Mouse (Mus musculus) liver, embryonic 12.5 days (tissue): ENCODE data around the gene Ldhal6b. TPM values are rescaled to one million over a fixed set of nuclear protein-coding genes. Genes with fewer than 3 reads are reported as not detected.
"Not testable (repeated sequence)": the region's sequence is repeated elsewhere in the genome, so short reads cannot be mapped to it uniquely, and the experiment has no call there.

Experiments used
- ATAC-seq: fragments of 200-750 bp; cut with Nextera tagmentation; 2 replicates; pipeline ENCODE4 v1.8.0; 2017; ENCODE audit warnings: moderate number of reproducible peaks, mild to moderate bottlenecking, moderate library complexity
- H3K27ac ChIP-seq: fragments of 300-500 bp; sonication (generic); 2 replicates; pipeline ENCODE4 v1.5.1; 2016; ENCODE audit warnings: mild to moderate bottlenecking
- H3K27me3 ChIP-seq: fragments of 300-500 bp; sonication (generic); replicated peaks from 2 replicates; pipeline ENCODE4 v1.6.1; 2016; ENCODE audit warnings: mild to moderate bottlenecking, moderate library complexity
- H3K36me3 ChIP-seq: fragments of 300-500 bp; sonication (generic); 2 replicates; pipeline ENCODE4 v1.6.1; 2016; ENCODE audit warnings: mild to moderate bottlenecking, moderate library complexity
- H3K4me1 ChIP-seq: fragments of 300-500 bp; sonication (generic); 2 replicates; pipeline ENCODE4 v1.6.1; 2016
- H3K4me2 ChIP-seq: fragments of 300-500 bp; sonication (generic); 2 replicates; pipeline ENCODE4 v1.6.1; 2016; ENCODE audit warnings: mild to moderate bottlenecking, moderate library complexity
- H3K4me3 ChIP-seq: fragments of 300-500 bp; sonication (generic); 2 replicates; pipeline ENCODE4 v1.5.1; 2016; ENCODE audit warnings: mild to moderate bottlenecking, moderate library complexity
- H3K9ac ChIP-seq: fragments of 300-500 bp; sonication (generic); 2 replicates; pipeline ENCODE4 v1.6.1; 2016; ENCODE audit warnings: mild to moderate bottlenecking, moderate library complexity
- H3K9me3 ChIP-seq: fragments of 300-500 bp; sonication (generic); replicated peaks from 2 replicates; pipeline ENCODE4 v1.6.1; 2016; ENCODE audit warnings: mild to moderate bottlenecking, moderate library complexity
- WGBS: fragments of 180-500 bp; shearing (Covaris S2); methylation state at CpG from one replicate; pipeline ENCODE4 v1.1.7; 2016; ENCODE audit not compliant: insufficient replicate concordance; 5-methylcytosine and 5-hydroxymethylcytosine counted together
- polyA plus RNA-seq: library from polyadenylated mRNA; unstranded; fragments of >200 nt; fragmentation: Nextera tagmentation; extraction: Ambion mirVana; gene quantifications from 2 replicates; pipeline ENCODE4 v1.2.1, GENCODE M21; 2016

Ldhal6b gene
- polyA plus RNA-seq = not detected in 2 replicates

DNA sequence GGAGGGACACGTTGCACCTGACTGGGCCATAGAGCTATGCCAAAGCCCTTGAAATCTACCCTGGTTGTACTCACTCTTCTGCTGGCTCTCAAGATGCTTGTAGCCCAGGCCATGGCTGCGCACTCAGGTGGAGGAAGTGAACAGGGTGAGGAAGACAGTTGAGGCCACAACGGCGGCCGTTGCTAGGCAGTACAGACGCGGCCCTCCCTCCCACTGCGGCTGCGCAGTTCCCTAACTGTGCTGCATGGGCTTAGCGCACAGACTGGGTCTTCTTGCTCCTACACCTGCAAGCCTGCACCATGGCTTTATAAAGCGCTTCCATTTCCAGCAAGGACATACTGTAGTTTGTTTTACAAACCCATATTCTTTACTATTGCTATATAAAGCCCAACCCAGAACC is at the start of gene Ldhal6b:
Gene Ldhal6b, minus strand, starts transcription at position 223 of the 400 bp plus-strand sequence.
- H3K36me3 ChIP-seq = peaks cover 37% of the 10 kb centered on the region
- H3K4me3 ChIP-seq = no peak within 1 kb of the TSS
- H3K9ac ChIP-seq = no peak within 1 kb of the TSS
- no peak for ATAC-seq
- no peak within 1 kb of the TSS for H3K27ac ChIP-seq
- H3K4me1 ChIP-seq = peaks cover 17% of the 10 kb centered on the region
- 88% methylated on average over 11 of the region's 11 CpGs for WGBS
- no peaks in the 10 kb centered on the region for H3K27me3 ChIP-seq
- no peaks in the 10 kb centered on the region for H3K9me3 ChIP-seq
- H3K4me2 ChIP-seq = no peak within 1 kb of the TSS

DNA sequence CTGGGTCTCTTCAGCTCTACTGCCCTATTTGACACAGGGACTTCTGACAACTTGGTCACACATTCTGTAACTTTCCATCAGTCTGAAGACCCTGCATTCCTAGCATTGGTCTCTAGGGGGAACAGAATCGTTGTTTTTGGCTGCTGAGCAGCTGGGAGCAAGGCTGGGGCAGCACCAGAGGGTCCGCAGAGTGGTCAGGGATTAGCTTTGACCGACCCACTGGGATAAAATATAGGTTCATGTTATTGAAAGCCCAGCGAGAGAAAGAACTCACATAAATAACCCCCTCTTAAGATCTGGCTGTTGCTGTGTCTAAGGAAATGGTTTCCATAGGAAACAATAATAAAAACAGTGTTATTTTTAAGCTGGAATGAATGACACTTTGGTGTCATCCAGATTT is 48.6 kb upstream of the Ldhal6b start:
- WGBS = 49% methylated on average over 4 of the region's 4 CpGs
- no peak overlapping the region for H3K4me2 ChIP-seq

GRCm38 (mm10) chr17:5466736-5467135 is 48.2 kb upstream of the Ldhal6b start:
- no peaks in the 10 kb centered on the region for H3K36me3 ChIP-seq
- H3K9me3 ChIP-seq = no peaks in the 10 kb centered on the region
- ATAC-seq = no peak
- 70% methylated on average over 8 of the region's 8 CpGs for WGBS
- H3K4me1 ChIP-seq = no peaks in the 10 kb centered on the region
- H3K27me3 ChIP-seq = peaks cover 18% of the 10 kb centered on the region
- H3K4me2 ChIP-seq = no peak overlapping the region
- H3K4me3 ChIP-seq = no peak overlapping the region
- no peak overlapping the region for H3K9ac ChIP-seq
- H3K27ac ChIP-seq = no peak overlapping the region

More for the DNA sequence above, 48.6 kb upstream of the Ldhal6b start:
- no peak for ATAC-seq
- H3K27ac ChIP-seq = no peak overlapping the region
- no peaks in the 10 kb centered on the region for H3K9me3 ChIP-seq
- no peak overlapping the region for H3K9ac ChIP-seq
- no peak overlapping the region for H3K4me3 ChIP-seq
- H3K36me3 ChIP-seq = no peaks in the 10 kb centered on the region
- H3K4me1 ChIP-seq = no peaks in the 10 kb centered on the region; the same call in 1 of the 2 replicates
- peaks cover 18% of the 10 kb centered on the region for H3K27me3 ChIP-seq

GRCm38 (mm10) chr17:5463912-5464311 is 45.3 kb upstream of the Ldhal6b start:
- no peaks in the 10 kb centered on the region for H3K9me3 ChIP-seq
- no peak for ATAC-seq
- WGBS = 65% methylated on average over 2 of the region's 2 CpGs

GRCm38 (mm10) chr17:5453657-5454056 is 35.1 kb upstream of the Ldhal6b start:
- no peak for ATAC-seq

More at GRCm38 (mm10) chr17:5463912-5464311, 45.3 kb upstream of the Ldhal6b start:
- H3K4me1 ChIP-seq = no peaks in the 10 kb centered on the region
- H3K4me3 ChIP-seq = no peak overlapping the region
- no peak overlapping the region for H3K4me2 ChIP-seq
- peaks cover 14% of the 10 kb centered on the region; the same call in 1 of the 2 replicates for H3K27me3 ChIP-seq
- no peak overlapping the region for H3K9ac ChIP-seq
- no peaks in the 10 kb centered on the region for H3K36me3 ChIP-seq
- no peak overlapping the region for H3K27ac ChIP-seq

GRCm38 (mm10) chr17:5443751-5444150 is 25.2 kb upstream of the Ldhal6b start:
- no peak overlapping the region for H3K4me3 ChIP-seq
- whole genome bisulfite sequencing = 52% methylated on average over 5 of the region's 5 CpGs
- H3K4me2 ChIP-seq = no peak overlapping the region
- H3K9ac ChIP-seq = no peak overlapping the region
- ATAC-seq = no peak
- no peak overlapping the region for H3K27ac ChIP-seq
- no peaks in the 10 kb centered on the region for H3K36me3 ChIP-seq
- peaks cover 15% of the 10 kb centered on the region for H3K4me1 ChIP-seq
- peaks cover 37% of the 10 kb centered on the region for H3K27me3 ChIP-seq
- no peaks in the 10 kb centered on the region for H3K9me3 ChIP-seq

More at GRCm38 (mm10) chr17:5453657-5454056, 35.1 kb upstream of the Ldhal6b start:
- no peak overlapping the region for H3K9ac ChIP-seq
- H3K27ac ChIP-seq = no peak overlapping the region
- no peaks in the 10 kb centered on the region for H3K36me3 ChIP-seq
- peaks cover 51% of the 10 kb centered on the region for H3K27me3 ChIP-seq
- WGBS = 58% methylated on average over 4 of the region's 4 CpGs
- no peaks in the 10 kb centered on the region for H3K4me1 ChIP-seq
- no peak overlapping the region for H3K4me3 ChIP-seq
- H3K4me2 ChIP-seq = no peak overlapping the region
- no peaks in the 10 kb centered on the region for H3K9me3 ChIP-seq

DNA sequence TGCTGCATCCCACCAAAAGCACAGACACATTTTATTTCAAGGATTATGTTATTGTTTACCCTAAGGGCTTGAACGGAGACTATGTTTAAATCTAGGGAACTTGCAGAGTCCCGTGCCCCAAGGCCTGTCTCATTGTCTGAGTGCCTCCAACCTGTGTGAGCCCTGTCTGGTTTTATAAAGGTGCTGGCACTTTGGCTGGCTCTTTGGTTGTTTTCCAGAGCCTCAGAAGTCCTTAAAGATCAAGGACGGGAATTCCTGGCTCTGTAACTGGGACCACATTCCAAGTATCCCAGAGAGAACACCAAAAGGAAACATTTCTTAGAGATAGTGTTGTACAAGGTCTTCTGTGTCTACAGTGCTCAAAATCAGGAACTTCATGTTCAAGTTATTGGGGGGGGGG is 24.7 kb upstream of the Ldhal6b start:
- no peaks in the 10 kb centered on the region for H3K9me3 ChIP-seq
- no peak for ATAC-seq
- H3K9ac ChIP-seq = no peak overlapping the region
- H3K4me1 ChIP-seq = peaks cover 17% of the 10 kb centered on the region
- no peak overlapping the region for H3K27ac ChIP-seq
- WGBS = 57% methylated on average over 3 of the region's 3 CpGs
- H3K27me3 ChIP-seq = peaks cover 32% of the 10 kb centered on the region
- H3K36me3 ChIP-seq = no peaks in the 10 kb centered on the region
- H3K4me2 ChIP-seq = no peak overlapping the region
- no peak overlapping the region for H3K4me3 ChIP-seq

- not testable (repeated sequence) for H3K4me3 ChIP-seq, H3K9me3 ChIP-seq, H3K4me2 ChIP-seq, ATAC-seq, H3K27ac ChIP-seq, H3K36me3 ChIP-seq, H3K9ac ChIP-seq
- peaks cover 28% of the 10 kb centered on the region for H3K27me3 ChIP-seq
- 61% methylated on average over 5 of the region's 5 CpGs for WGBS
- H3K4me1 ChIP-seq = peaks cover 17% of the 10 kb centered on the region
These were observed 23.8 kb upstream of the Ldhal6b start for GRCm38 (mm10) chr17:5442403-5442802.

GRCm38 (mm10) chr17:5440159-5440971 is 21.8 kb upstream of the Ldhal6b start, which contains the start of gene Tmem242:
TSS of gene Tmem242 (minus strand) at chr17:5440259.
- ATAC-seq = peak; percentile 84
- Histone ChIP-seq H3K27ac (peak within 1 kb of the TSS; percentile 75), H3K36me3 (peaks cover 5% of the 10 kb centered on the region; the same call in 1 of the 2 replicates)

DNA sequence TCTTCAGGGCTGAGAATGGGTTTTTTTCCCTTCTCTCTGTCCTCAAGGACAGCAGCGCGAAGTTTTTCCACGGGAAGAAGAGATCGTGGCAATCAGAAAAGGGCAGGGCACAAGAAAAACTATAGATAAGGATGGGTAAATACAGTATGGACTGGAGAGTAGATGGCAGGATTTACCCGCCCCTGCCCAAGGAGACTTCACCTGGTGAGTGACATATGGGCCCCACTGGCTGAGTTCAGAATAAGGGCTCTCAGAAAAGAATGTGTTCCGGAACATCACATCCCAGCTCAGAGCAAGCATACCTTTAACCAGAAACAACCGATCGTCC is 21.2 kb upstream of the Ldhal6b start:
- Histone ChIP-seq H3K9me3 (no peaks in the 10 kb centered on the region), H3K27ac (peak overlapping the region; percentile 75), H3K9ac (peak overlapping the region; percentile 79), H3K4me2 (peak overlapping the region; percentile 79), H3K27me3 (peaks cover 14% of the 10 kb centered on the region), H3K4me1 (peaks cover 17% of the 10 kb centered on the region), H3K4me3 (peak overlapping the region; percentile 76), H3K36me3 (peaks cover 5% of the 10 kb centered on the region; the same call in 1 of the 2 replicates)
- under 1% methylated on average over 8 of the region's 8 CpGs for WGBS
- ATAC-seq = peak; percentile 76

More at GRCm38 (mm10) chr17:5440159-5440971, 21.8 kb upstream of the Ldhal6b start, which contains the start of gene Tmem242:
- Histone ChIP-seq H3K27me3 (peaks cover 14% of the 10 kb centered on the region), H3K4me3 (peak within 1 kb of the TSS; percentile 76), H3K4me2 (peak within 1 kb of the TSS; percentile 79), H3K9me3 (no peaks in the 10 kb centered on the region), H3K4me1 (peaks cover 17% of the 10 kb centered on the region), H3K9ac (peak within 1 kb of the TSS; percentile 79)
- WGBS = under 1% methylated on average over 27 of the region's 27 CpGs

GRCm38 (mm10) chr17:5429772-5430133 is 11.2 kb upstream of the Ldhal6b start:
- 73% methylated on average over 9 of the region's 9 CpGs for WGBS
- H3K27me3 ChIP-seq = no peaks in the 10 kb centered on the region

DNA sequence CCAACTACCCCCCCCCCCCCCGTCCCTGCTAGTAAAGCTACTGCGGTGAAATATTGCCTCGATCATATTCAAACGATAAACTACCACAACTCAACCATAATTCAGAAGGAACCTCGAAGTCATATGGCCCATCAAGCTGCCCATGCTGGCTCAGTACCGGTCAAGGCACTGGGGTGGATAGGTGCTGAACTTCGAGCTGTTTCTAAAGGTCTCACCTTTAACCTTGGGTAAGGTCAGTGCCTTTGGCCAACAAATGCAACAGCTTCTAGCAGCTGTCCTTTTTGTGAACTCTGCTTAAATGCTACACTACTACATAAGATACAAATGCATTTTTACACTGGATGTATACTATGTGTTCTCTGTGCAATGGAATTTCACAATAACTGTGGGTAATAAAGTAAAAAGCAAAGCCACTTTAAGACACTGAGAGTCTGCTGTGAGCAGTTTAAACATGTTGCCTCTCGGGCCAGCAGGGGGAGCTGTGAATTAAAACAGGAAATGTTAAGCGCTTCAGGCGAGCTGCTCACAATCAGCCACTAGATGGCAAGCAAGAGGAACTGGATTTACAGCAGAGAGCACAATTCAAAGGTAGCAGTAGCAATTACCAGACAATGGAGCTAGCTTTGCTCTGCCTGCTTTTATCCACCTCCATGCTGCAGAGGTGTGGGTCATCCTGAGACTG is 10.7 kb upstream of the Ldhal6b start:
- 51% methylated on average over 10 of the region's 10 CpGs for WGBS
- no peak overlapping the region for H3K4me2 ChIP-seq
- H3K27me3 ChIP-seq = no peaks in the 10 kb centered on the region
- ATAC-seq = peak; percentile 39
- no peak overlapping the region for H3K4me3 ChIP-seq
- no peak overlapping the region for H3K9ac ChIP-seq
- peaks cover 17% of the 10 kb centered on the region for H3K4me1 ChIP-seq
- H3K9me3 ChIP-seq = no peaks in the 10 kb centered on the region
- no peak overlapping the region for H3K27ac ChIP-seq
- peaks cover 48% of the 10 kb centered on the region for H3K36me3 ChIP-seq

More at GRCm38 (mm10) chr17:5429772-5430133, 11.2 kb upstream of the Ldhal6b start:
- Histone ChIP-seq H3K4me1 (peaks cover 11% of the 10 kb centered on the region), H3K9me3 (no peaks in the 10 kb centered on the region), H3K27ac (no peak overlapping the region), H3K4me2 (no peak overlapping the region), H3K9ac (no peak overlapping the region), H3K4me3 (no peak overlapping the region), H3K36me3 (peaks cover 48% of the 10 kb centered on the region)
- ATAC-seq = peak; percentile 61
